Mouse (Mus musculus) CD8-positive naive resting alpha-beta T cell, adult 2 months (primary cell): Measurements from ENCODE around the gene Scp2.

Experiments
- DNase-seq, 2 experiments: peaks; one replicate each; pipeline ENCODE4 v3.0.0; 2022; ENCODE audit warnings: low read depth in 2 of 2, low spot score in 2 of 2

Scp2 gene

GRCm38 (mm10) chr4:108060774-108061173 lies 84.0 kb downstream of the Scp2 start:
- no peak for DNase-seq

DNA sequence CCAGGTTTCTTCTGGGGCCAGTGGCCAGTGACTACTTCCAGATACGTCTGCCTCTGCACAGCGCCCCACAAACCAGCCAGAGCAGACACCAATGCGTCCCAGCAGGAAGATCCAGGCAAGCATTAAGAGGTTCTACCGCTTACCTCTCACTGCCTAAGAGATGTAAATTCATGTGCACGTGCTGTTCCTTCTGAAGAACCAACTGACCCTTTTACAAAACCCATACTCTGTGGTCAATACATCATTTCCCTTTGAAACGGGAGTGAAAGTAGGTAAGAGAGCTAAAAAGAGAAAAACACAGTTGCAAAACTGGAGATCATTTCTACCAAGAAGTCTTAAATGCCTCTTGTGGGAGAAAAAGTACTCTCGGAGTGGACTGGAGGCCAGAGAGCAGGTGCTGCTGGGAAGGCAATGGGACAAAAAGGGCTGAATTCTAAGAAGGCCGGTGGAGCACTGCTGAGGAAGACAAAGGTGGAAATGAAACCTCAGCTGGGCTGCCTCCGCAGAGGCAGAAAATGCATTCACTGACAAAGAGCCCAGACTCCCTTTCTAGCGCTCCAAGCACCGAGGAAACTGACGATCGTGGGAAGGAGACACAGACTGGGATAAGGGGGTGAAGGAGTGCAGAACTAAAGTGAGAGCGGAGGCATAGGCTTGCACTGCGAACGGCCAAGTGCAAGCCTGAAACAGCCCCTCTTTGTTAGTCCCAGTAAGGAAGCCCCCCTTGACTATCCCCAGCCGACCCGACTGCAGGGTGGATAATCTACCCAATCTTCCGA lies 85.0 kb downstream of the Scp2 start:
- no peak for DNase-seq

GRCm38 (mm10) chr4:108058166-108058565 lies 86.6 kb downstream of the Scp2 start:
- DNase-seq, result no peak

DNA sequence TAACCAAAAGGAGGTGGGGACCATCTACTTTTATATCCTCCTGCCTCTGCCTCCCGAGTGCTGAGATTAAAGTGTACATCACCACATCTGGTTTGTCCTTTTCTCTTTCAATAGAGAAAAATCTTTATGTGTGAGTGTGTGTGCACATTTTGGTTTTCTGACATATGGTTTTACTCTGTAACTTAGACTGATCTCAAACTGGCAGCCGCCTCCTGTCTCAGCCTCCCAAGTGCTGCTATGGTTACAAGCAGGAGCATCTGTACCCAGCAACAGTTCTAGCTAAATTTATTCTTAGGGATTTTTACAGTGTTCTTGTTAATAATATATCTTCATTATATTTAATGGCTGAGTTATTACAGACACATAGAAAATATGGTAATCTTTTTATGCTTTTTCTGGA lies 87.6 kb downstream of the Scp2 start:
- DNase-seq, result no peak

DNA sequence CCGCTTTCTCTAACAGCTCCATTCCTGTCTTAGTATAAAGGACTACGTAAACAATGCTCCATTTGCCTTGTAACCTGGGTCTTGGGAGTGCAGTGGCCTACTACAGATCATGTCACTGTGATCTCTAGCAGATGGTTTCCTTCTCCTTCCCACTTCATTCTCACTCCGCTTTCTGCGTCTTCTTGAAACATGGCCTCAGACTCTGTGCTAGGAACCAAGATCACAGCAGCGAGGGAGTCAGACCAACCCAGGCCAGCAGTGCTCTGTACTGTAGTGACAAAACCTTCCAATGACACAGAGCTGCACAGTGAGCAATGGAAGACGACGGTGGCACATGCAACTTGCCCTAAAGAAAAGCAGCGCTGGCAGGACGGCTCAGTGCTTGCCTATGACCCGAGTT lies 88.9 kb downstream of the Scp2 start:
- DNase-seq, result no peak

GRCm38 (mm10) chr4:108052673-108053072 lies 92.1 kb downstream of the Scp2 start:
- no peak for DNase-seq

- no peak for DNase-seq
Measured at GRCm38 (mm10) chr4:108051687-108052274, 93.0 kb downstream of the Scp2 start.

DNA sequence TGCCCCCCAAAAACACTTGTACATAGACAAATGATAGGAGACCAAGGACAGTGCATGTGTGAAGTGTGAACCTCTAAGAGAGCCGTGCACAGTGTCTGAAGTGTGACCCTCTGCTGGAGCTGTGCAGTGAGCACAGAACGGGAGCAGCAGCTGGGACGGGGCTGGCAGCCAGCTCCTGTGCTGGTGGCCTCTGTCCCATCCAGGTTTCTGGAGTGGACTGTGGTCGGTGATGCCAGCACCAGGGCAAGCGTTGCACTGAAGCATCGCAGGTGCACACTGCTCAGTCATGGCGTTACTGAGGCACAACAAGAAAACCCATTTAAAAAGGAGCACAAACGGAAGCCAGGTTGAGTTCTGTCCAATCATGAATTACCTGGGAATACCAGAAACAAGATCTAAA lies 98.7 kb downstream of the Scp2 start:
- DNase-seq, result no peak

GRCm38 (mm10) chr4:108045136-108046107 lies 99.4 kb downstream of the Scp2 start:
- no peak for DNase-seq

DNA sequence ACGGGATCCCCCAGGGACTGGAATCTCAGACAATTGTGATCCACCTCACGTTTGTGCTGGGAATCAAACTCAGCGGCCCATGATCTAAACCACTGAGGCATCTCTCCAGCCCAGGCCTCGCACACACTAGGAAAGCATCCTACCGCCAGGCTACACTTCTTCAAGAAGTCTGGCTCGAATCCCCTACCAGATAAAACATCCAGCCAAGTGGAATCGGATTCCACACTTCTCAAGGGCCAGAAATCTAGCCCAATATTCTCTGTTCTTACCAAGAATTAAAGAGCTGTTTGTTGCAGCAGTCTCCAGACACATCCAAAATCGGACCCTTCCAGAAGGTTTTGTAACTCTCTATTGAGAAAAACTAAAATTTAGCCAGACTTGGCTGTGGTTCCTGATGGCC lies 107.8 kb downstream of the Scp2 start:
- no peak for DNase-seq

DNA sequence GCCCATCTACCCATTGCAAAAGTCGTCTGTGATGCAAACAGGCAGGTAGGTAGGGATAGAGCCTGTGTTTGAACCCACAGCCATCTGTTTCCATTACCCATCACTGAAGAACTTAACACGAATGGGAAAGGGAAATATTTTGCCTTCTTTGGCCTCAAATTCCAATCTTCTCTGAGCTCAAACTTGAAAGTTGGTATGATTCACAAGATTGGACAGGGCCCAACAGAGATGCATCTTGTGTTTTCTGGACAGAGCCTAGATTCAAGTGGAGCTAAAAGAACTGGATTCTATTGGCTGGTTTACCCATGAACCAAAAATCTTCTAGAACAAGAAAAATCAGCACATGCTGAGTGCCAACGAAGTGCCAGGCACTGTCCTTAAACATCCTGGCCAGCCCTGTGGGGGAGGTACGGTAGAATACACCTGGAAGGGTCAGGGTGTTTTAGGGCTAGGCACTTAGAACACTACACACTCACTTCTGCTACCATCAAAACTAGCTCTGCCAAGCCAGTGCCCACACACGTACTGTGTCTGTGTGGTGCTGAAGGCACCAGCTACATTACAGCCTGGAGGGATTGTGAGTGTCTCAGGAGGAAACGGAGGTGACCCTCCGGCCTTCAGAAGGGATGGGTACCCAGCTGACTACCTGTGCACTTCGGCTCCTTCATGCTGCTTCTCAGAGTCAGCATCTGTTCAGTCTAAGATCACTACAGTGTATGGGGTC lies 111.6 kb downstream of the Scp2 start:
- DNase-seq, result no peak

DNA sequence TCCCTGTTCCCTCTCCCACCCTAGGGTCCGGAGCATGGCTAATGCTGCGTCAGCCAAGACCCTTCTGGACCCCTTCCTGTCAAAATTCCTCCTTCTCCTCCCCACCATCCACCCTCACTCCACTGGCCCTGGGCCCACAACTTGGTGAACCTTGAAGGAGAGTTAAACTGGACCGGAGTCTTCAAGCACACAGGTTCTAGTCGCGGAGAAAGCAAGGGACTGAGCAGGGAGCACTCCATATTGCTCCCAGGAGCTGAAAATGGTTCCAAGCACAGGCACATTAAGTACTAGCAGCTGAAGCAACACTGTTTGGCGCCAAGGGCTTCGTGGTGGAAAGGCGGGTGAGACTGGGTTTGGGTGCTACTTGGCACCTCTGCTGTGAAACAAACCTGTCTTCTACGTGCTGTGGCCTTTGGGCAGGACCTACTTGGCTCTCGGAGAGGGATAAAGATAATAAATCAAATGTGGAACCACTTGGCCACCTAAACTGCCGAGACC lies 112.4 kb downstream of the Scp2 start:
- DNase-seq, result no peak

DNA sequence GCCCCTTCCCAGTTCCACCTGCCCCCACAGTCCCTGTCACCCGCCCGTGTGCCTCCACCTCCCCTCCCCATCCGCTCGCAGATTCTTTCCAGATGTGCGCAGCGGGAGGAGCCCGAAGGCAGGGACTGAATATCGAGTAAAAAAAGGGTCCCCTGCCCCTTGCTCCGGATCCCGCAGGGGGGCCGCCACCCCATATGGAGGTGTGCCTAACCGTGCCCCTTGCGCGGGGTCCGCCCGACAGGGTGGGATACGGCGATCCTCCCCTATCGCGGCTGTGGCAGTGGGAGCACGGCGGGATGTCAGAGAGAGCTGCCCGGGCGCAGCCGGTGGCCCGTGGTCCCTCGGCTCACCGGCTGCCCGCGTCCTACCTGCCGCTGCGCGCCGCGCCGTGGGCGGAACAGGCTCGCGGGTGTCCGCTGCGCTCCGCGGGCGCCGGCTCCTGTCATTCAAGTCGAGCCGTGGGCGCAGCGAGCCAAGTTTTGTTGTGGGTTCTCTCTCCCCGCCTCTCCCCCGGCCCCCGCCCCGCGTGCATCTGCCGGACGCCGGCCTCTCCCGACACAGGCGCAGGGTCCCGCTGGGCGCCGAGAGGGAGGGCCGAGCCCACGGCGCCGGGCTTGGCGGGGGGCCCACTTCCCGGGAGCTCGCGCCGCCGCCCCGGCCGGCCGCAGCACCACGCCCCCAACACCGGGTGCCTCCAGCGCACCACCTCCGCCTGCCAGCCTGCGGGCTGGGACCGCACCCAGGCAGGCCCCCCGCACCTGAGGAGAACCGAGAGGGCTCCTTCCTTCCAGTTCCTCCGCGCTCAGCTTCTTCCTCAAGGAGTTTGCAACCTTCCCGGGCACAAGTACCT lies 113.1 kb downstream of the Scp2 start:
- DNase-seq, result no peak

DNA sequence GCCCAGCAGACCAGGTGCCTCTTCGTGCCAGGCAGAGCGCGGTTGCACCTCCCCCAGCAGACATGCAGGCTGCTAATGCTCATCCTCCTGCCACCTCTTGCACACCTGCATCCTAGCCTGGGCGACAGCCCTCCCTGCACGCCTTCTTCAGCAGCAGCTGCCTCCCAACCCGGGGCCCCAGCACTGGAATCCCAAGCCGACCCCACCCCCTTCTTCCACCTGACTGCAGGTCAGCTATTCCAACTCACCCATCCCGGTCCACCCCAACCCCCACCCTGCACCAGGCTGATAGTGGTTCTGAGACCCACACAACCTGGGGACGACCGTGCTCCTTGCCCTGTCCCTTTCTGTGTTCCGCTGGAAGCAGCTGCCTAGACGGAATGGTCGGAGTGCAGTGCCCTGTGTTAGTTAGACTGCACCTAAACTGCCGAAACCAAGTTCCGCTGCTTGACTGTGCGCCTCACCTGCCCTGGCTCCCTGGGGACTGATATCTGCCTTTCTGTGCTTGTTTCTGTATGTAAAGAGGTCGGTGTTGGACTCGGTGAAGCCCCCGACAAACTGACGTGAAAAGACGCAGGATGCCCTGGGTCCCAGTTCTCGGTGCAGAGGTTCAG lies 113.8 kb downstream of the Scp2 start:
- DNase-seq, result no peak

GRCm38 (mm10) chr4:108026193-108026592 lies 118.6 kb downstream of the Scp2 start:
- DNase-seq, result no peak

GRCm38 (mm10) chr4:108025269-108025668 lies 119.5 kb downstream of the Scp2 start:
- DNase-seq, result no peak

GRCm38 (mm10) chr4:108024641-108025040 lies 120.2 kb downstream of the Scp2 start:
- DNase-seq, result no peak

DNA sequence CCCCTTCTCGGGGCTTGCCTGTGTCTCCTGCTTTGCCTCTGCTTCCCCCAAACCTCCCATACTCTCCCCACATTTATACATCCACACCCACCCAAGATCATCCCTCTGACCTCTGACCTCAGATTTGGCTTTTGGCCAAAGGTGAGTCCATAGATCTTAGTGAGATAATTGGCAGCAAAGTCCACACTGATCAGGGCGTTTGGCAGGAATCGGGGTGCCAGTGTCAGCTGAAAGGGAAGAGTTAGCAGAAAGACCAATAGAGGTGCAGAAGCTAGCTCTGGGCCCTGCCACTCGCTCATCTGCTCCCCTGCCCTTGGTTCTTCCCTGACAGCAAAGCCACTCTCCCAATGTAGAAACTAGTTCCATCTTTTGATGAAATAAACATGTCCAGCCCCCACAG lies 121.6 kb downstream of the Scp2 start:
- DNase-seq, result no peak

- DNase-seq, result no peak
Measured at GRCm38 (mm10) chr4:108020178-108020577, 124.6 kb downstream of the Scp2 start.
